Mouse (Mus musculus): ENCODE data around the gene Asic2. TPM values are rescaled to one million over a fixed set of nuclear protein-coding genes. Genes with fewer than 3 reads are reported as not detected.

Gene Asic2
- polyA plus RNA-seq, 1 experiment from 2014 or later = 0.27 TPM

- H3K27ac ChIP-seq (ENCODE audit: low read length) = no peak overlapping the region
- H3K4me1 ChIP-seq (ENCODE audit: control insufficient read depth, insufficient read depth, low read length) = no peaks in the 10 kb centered on the region
- H3K36me3 ChIP-seq (ENCODE audit: control insufficient read depth, insufficient read depth, low read length) = no peaks in the 10 kb centered on the region
- no peak for ATAC-seq (ENCODE audit: insufficient read depth, low FRiP score)
- no peak overlapping the region for H3K4me3 ChIP-seq (replicated peaks; ENCODE audit: low read length)
- no peak overlapping the region for H3K4me2 ChIP-seq (ENCODE audit: low read depth, low read length)
- H3K27me3 ChIP-seq (ENCODE audit: control insufficient read depth, insufficient read depth, low read length) = no peaks in the 10 kb centered on the region
- WGBS = 75% methylated on average over 4 of the region's 4 CpGs
- H3K9me3 ChIP-seq (replicated peaks; ENCODE audit: control insufficient read depth, low read length) = no peaks in the 10 kb centered on the region
- no peak overlapping the region for H3K9ac ChIP-seq (ENCODE audit: low read length)
Measured at GRCm38 (mm10) chr11:81999469-81999868, 31.2 kb upstream of the Asic2 start.

GRCm38 (mm10) chr11:81998646-81999045 is 30.4 kb upstream of the Asic2 start:
- no peak overlapping the region for H3K9ac ChIP-seq (ENCODE audit: low read length)
- no peak overlapping the region for H3K4me3 ChIP-seq (replicated peaks; ENCODE audit: low read length)
- H3K27me3 ChIP-seq (ENCODE audit: control insufficient read depth, insufficient read depth, low read length) = no peaks in the 10 kb centered on the region
- H3K9me3 ChIP-seq (replicated peaks; ENCODE audit: control insufficient read depth, low read length) = no peaks in the 10 kb centered on the region
- no peak overlapping the region for H3K27ac ChIP-seq (ENCODE audit: low read length)
- WGBS = 87% methylated on average over 3 of the region's 3 CpGs
- H3K4me2 ChIP-seq (ENCODE audit: low read depth, low read length) = no peak overlapping the region
- no peaks in the 10 kb centered on the region for H3K36me3 ChIP-seq (ENCODE audit: control insufficient read depth, insufficient read depth, low read length)
- no peaks in the 10 kb centered on the region for H3K4me1 ChIP-seq (ENCODE audit: control insufficient read depth, insufficient read depth, low read length)
- ATAC-seq (ENCODE audit: insufficient read depth, low FRiP score) = no peak

- no peaks in the 10 kb centered on the region for H3K9me3 ChIP-seq (replicated peaks; ENCODE audit: control insufficient read depth, low read length)
- no peak overlapping the region for H3K4me2 ChIP-seq (ENCODE audit: low read depth, low read length)
- H3K27me3 ChIP-seq (ENCODE audit: control insufficient read depth, insufficient read depth, low read length) = no peaks in the 10 kb centered on the region
- H3K27ac ChIP-seq (ENCODE audit: low read length) = no peak overlapping the region
- 81% methylated on average over 5 of the region's 5 CpGs for WGBS
- no peak overlapping the region for H3K9ac ChIP-seq (ENCODE audit: low read length)
- H3K4me1 ChIP-seq (ENCODE audit: control insufficient read depth, insufficient read depth, low read length) = no peaks in the 10 kb centered on the region
- no peaks in the 10 kb centered on the region for H3K36me3 ChIP-seq (ENCODE audit: control insufficient read depth, insufficient read depth, low read length)
- no peak for ATAC-seq (ENCODE audit: insufficient read depth, low FRiP score)
- H3K4me3 ChIP-seq (replicated peaks; ENCODE audit: low read length) = no peak overlapping the region
Measured at GRCm38 (mm10) chr11:81997085-81997484, 28.8 kb upstream of the Asic2 start.

- Histone ChIP-seq H3K9me3 (replicated peaks; ENCODE audit: control insufficient read depth, low read length) (no peaks in the 10 kb centered on the region), H3K27ac (ENCODE audit: low read length) (no peak overlapping the region), H3K4me1 (ENCODE audit: control insufficient read depth, insufficient read depth, low read length) (no peaks in the 10 kb centered on the region), H3K36me3 (ENCODE audit: control insufficient read depth, insufficient read depth, low read length) (no peaks in the 10 kb centered on the region), H3K9ac (ENCODE audit: low read length) (no peak overlapping the region), H3K4me3 (replicated peaks; ENCODE audit: low read length) (no peak overlapping the region), H3K4me2 (ENCODE audit: low read depth, low read length) (no peak overlapping the region), H3K27me3 (ENCODE audit: control insufficient read depth, insufficient read depth, low read length) (no peaks in the 10 kb centered on the region)
- ATAC-seq (ENCODE audit: insufficient read depth, low FRiP score) = no peak
- 65% methylated on average over 10 of the region's 10 CpGs for WGBS
Measured at GRCm38 (mm10) chr11:81996172-81996841, 28.1 kb upstream of the Asic2 start.

- Histone ChIP-seq H3K27ac (ENCODE audit: low read length) (no peak overlapping the region), H3K4me3 (replicated peaks; ENCODE audit: low read length) (no peak overlapping the region), H3K27me3 (ENCODE audit: control insufficient read depth, insufficient read depth, low read length) (no peaks in the 10 kb centered on the region), H3K9me3 (replicated peaks; ENCODE audit: control insufficient read depth, low read length) (no peaks in the 10 kb centered on the region), H3K4me1 (ENCODE audit: control insufficient read depth, insufficient read depth, low read length) (no peaks in the 10 kb centered on the region), H3K36me3 (ENCODE audit: control insufficient read depth, insufficient read depth, low read length) (no peaks in the 10 kb centered on the region), H3K9ac (ENCODE audit: low read length) (no peak overlapping the region), H3K4me2 (ENCODE audit: low read depth, low read length) (no peak overlapping the region)
- no peak for ATAC-seq (ENCODE audit: insufficient read depth, low FRiP score)
- WGBS = 37% methylated on average over 5 of the region's 5 CpGs
Measured at GRCm38 (mm10) chr11:81983146-81983545, 14.9 kb upstream of the Asic2 start.

- no peak overlapping the region for H3K27ac ChIP-seq (ENCODE audit: low read length)
- H3K27me3 ChIP-seq (ENCODE audit: control insufficient read depth, insufficient read depth, low read length) = no peaks in the 10 kb centered on the region
- no peaks in the 10 kb centered on the region for H3K9me3 ChIP-seq (replicated peaks; ENCODE audit: control insufficient read depth, low read length)
- WGBS = 45% methylated on average over 11 of the region's 11 CpGs
- no peak overlapping the region for H3K4me2 ChIP-seq (ENCODE audit: low read depth, low read length)
- no peaks in the 10 kb centered on the region for H3K4me1 ChIP-seq (ENCODE audit: control insufficient read depth, insufficient read depth, low read length)
- H3K4me3 ChIP-seq (replicated peaks; ENCODE audit: low read length) = no peak overlapping the region
- H3K36me3 ChIP-seq (ENCODE audit: control insufficient read depth, insufficient read depth, low read length) = no peaks in the 10 kb centered on the region
- ATAC-seq (ENCODE audit: insufficient read depth, low FRiP score) = no peak
- H3K9ac ChIP-seq (ENCODE audit: low read length) = no peak overlapping the region
Measured at GRCm38 (mm10) chr11:81982191-81982590, 13.9 kb upstream of the Asic2 start.

- Histone ChIP-seq H3K27me3 (ENCODE audit: control insufficient read depth, insufficient read depth, low read length) (peaks cover 4% of the 10 kb centered on the region), H3K36me3 (ENCODE audit: control insufficient read depth, insufficient read depth, low read length) (no peaks in the 10 kb centered on the region), H3K27ac (ENCODE audit: low read length) (no peak overlapping the region), H3K4me3 (replicated peaks; ENCODE audit: low read length) (no peak overlapping the region), H3K9me3 (replicated peaks; ENCODE audit: control insufficient read depth, low read length) (no peaks in the 10 kb centered on the region), H3K4me2 (ENCODE audit: low read depth, low read length) (no peak overlapping the region), H3K4me1 (ENCODE audit: control insufficient read depth, insufficient read depth, low read length) (no peaks in the 10 kb centered on the region), H3K9ac (ENCODE audit: low read length) (no peak overlapping the region)
- 23% methylated on average over 5 of the region's 5 CpGs for WGBS
- ATAC-seq (ENCODE audit: insufficient read depth, low FRiP score) = no peak
Measured at GRCm38 (mm10) chr11:81974577-81974976, 6.3 kb upstream of the Asic2 start.

- H3K4me1 ChIP-seq (ENCODE audit: control insufficient read depth, insufficient read depth, low read length) = no peaks in the 10 kb centered on the region
- H3K36me3 ChIP-seq (ENCODE audit: control insufficient read depth, insufficient read depth, low read length) = no peaks in the 10 kb centered on the region
- peaks cover 12% of the 10 kb centered on the region for H3K27me3 ChIP-seq (ENCODE audit: control insufficient read depth, insufficient read depth, low read length)
- H3K27ac ChIP-seq (ENCODE audit: low read length) = no peak overlapping the region
- no peak overlapping the region for H3K4me2 ChIP-seq (ENCODE audit: low read depth, low read length)
- no peak for ATAC-seq (ENCODE audit: insufficient read depth, low FRiP score)
- no peaks in the 10 kb centered on the region for H3K9me3 ChIP-seq (replicated peaks; ENCODE audit: control insufficient read depth, low read length)
- no peak overlapping the region for H3K4me3 ChIP-seq (replicated peaks; ENCODE audit: low read length)
- 49% methylated on average over 5 of the region's 5 CpGs for WGBS
- no peak overlapping the region for H3K9ac ChIP-seq (ENCODE audit: low read length)
Measured at GRCm38 (mm10) chr11:81973699-81974098, 5.4 kb upstream of the Asic2 start.

GRCm38 (mm10) chr11:81972044-81972443 is 3.8 kb upstream of the Asic2 start:
- ATAC-seq (ENCODE audit: insufficient read depth, low FRiP score) = no peak
- Histone ChIP-seq H3K36me3 (ENCODE audit: control insufficient read depth, insufficient read depth, low read length) (no peaks in the 10 kb centered on the region), H3K27me3 (ENCODE audit: control insufficient read depth, insufficient read depth, low read length) (peaks cover 25% of the 10 kb centered on the region), H3K27ac (ENCODE audit: low read length) (no peak overlapping the region), H3K4me2 (ENCODE audit: low read depth, low read length) (no peak overlapping the region), H3K9ac (ENCODE audit: low read length) (no peak overlapping the region), H3K4me1 (ENCODE audit: control insufficient read depth, insufficient read depth, low read length) (no peaks in the 10 kb centered on the region), H3K4me3 (replicated peaks; ENCODE audit: low read length) (no peak overlapping the region), H3K9me3 (replicated peaks; ENCODE audit: control insufficient read depth, low read length) (no peaks in the 10 kb centered on the region)
- WGBS = 51% methylated on average over 3 of the region's 3 CpGs
